Mouse (Mus musculus) kidney, adult 2 months (tissue): ENCODE measurements around the gene Plxna4.

ENCODE experiments used
- CTCF ChIP-seq: fragments of 200-500 bp; conservative IDR thresholded peaks from 2 replicates; pipeline ENCODE4 v1.5.1; 2011; ENCODE audit warnings: low read depth, mild to moderate bottlenecking, control low read depth, low read length, moderate library complexity, mixed read lengths; ENCODE audit not compliant: insufficient read depth, insufficient read length
- POLR2A ChIP-seq: fragments of 200-500 bp; IDR thresholded peaks from one replicate; pipeline ENCODE4 v1.6.1; 2011; ENCODE audit warnings: low read depth, low read length, control low read depth

- no peak for TF ChIP-seq POLR2A
- TF ChIP-seq CTCF, result no peak
Observed at GRCm38 (mm10) chr6:32464046-32464445, 123.9 kb downstream of the Plxna4 start.
